Mouse (Mus musculus): ENCODE measurements around the gene Mfsd5. TPM values are rescaled to one million over a fixed set of nuclear protein-coding genes. Genes with fewer than 3 reads are reported as not detected.

Gene Mfsd5
- polyA plus RNA-seq, 1 experiment: 23.2 TPM

DNA sequence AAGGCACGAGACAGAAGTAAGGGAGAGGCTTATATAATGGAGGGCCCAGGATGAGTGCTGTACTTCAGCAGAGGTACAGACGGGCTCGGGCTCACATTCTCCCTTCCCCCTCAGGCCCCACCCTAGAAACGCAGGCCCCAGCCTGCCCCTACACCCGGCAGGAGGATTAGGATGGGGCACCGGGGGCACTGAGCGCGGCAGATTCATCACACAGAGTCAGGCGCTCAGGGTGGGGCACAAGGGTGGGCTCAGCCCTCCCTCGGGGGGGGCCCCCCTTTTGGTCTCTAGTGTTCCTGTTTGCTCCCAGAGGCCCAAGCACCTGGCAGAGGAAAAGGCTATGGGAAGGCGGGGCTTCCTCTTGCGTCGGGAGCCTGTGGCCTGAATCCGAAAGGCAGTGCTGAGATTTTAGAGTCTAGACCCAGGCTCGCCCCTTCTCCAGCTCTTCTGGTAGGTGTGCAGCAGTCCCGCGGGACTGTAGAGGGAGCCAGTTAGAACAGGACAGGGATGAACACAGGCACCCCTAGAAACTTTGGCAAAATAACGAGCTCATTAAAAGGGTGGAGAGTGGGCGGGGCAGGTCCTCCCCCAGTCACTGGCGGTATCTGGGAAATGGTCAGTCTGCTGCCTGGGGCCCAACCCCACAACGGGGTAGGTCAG lies 43.8 kb upstream of the Mfsd5 start:
- H3K9me3 ChIP-seq (replicated peaks; ENCODE audit: control insufficient read depth, insufficient read depth, low read length, poor library complexity, severe bottlenecking): no peaks in the 10 kb centered on the region
- H3K9ac ChIP-seq (ENCODE audit: low read depth, poor library complexity, severe bottlenecking): peak overlapping the region; percentile 26
- H3K4me3 ChIP-seq (ENCODE audit: low read depth, low read length): peak overlapping the region; percentile 36
- peak; percentile 64; the same call in 1 of the 2 replicates for TF ChIP-seq EP300 (IDR thresholded peaks at IDR 0.05; ENCODE audit: insufficient read depth, low read depth, low read length)
- no peak for TF ChIP-seq CTCF (IDR thresholded peaks at IDR 0.05; ENCODE audit: low read depth, low read length)
- peaks cover 13% of the 10 kb centered on the region for H3K36me3 ChIP-seq (ENCODE audit: control insufficient read depth, insufficient read depth, low read length, poor library complexity, severe bottlenecking)
- peaks cover 11% of the 10 kb centered on the region for H3K4me1 ChIP-seq (ENCODE audit: control insufficient read depth, insufficient read depth, low read length)
- no peaks in the 10 kb centered on the region for H3K27me3 ChIP-seq (ENCODE audit: control insufficient read depth, insufficient read depth, low read length, poor library complexity, severe bottlenecking)
- H3K27ac ChIP-seq (ENCODE audit: insufficient read depth, low read length): peak overlapping the region; percentile 86

GRCm38 (mm10) chr15:102238543-102239259 lies 40.6 kb upstream of the Mfsd5 start:
- no peaks in the 10 kb centered on the region for H3K9me3 ChIP-seq (replicated peaks; ENCODE audit: control insufficient read depth, insufficient read depth, low read length, poor library complexity, severe bottlenecking)
- no peak overlapping the region for H3K9ac ChIP-seq (ENCODE audit: low read depth, poor library complexity, severe bottlenecking)
- no peaks in the 10 kb centered on the region for H3K27me3 ChIP-seq (ENCODE audit: control insufficient read depth, insufficient read depth, low read length, poor library complexity, severe bottlenecking)
- H3K4me3 ChIP-seq (ENCODE audit: low read depth, low read length): no peak overlapping the region
- TF ChIP-seq CTCF (IDR thresholded peaks at IDR 0.05; ENCODE audit: low read depth, low read length): no peak
- TF ChIP-seq POLR2A (IDR thresholded peaks at IDR 0.05; ENCODE audit: insufficient read depth, low read length): no peak
- TF ChIP-seq EP300 (IDR thresholded peaks at IDR 0.05; ENCODE audit: insufficient read depth, low read depth, low read length): no peak
- 0 out of 2 replicates have a peak overlapping the region, but pooled peaks have one; percentile 10 for H3K27ac ChIP-seq (ENCODE audit: insufficient read depth, low read length)
- peaks cover 13% of the 10 kb centered on the region for H3K36me3 ChIP-seq (ENCODE audit: control insufficient read depth, insufficient read depth, low read length, poor library complexity, severe bottlenecking)
- H3K4me1 ChIP-seq (ENCODE audit: control insufficient read depth, insufficient read depth, low read length): peaks cover 10% of the 10 kb centered on the region

DNA sequence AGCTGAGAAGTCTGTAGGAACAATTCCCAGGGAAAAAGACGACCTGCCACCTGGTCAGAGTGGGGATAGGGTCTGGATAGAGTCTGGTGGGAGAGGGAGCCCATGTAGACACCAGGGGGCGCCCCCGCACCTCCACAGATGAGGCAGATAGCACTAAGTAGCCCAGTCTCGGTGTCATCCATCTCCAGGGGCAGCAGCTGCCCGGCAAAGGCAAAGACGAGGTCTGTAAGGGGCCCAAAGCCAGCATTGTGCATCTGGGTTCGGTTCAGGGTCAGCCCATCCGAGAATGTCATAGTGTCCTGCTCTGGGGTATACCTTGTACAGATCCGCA lies 40.0 kb upstream of the Mfsd5 start:
- H3K4me1 ChIP-seq (ENCODE audit: control insufficient read depth, insufficient read depth, low read length): peaks cover 10% of the 10 kb centered on the region
- H3K4me3 ChIP-seq (ENCODE audit: low read depth, low read length): peak overlapping the region; percentile 33; the same call in 1 of the 2 replicates
- no peak for TF ChIP-seq POLR2A (IDR thresholded peaks at IDR 0.05; ENCODE audit: insufficient read depth, low read length)
- TF ChIP-seq EP300 (IDR thresholded peaks at IDR 0.05; ENCODE audit: insufficient read depth, low read depth, low read length): 0 out of 2 replicates have a peak, but pooled peaks have one; percentile 27
- TF ChIP-seq CTCF (IDR thresholded peaks at IDR 0.05; ENCODE audit: low read depth, low read length): peak; percentile 85
- no peaks in the 10 kb centered on the region for H3K27me3 ChIP-seq (ENCODE audit: control insufficient read depth, insufficient read depth, low read length, poor library complexity, severe bottlenecking)
- H3K9ac ChIP-seq (ENCODE audit: low read depth, poor library complexity, severe bottlenecking): 0 out of 2 replicates have a peak overlapping the region, but pooled peaks have one; percentile 9
- peaks cover 13% of the 10 kb centered on the region for H3K36me3 ChIP-seq (ENCODE audit: control insufficient read depth, insufficient read depth, low read length, poor library complexity, severe bottlenecking)
- peak overlapping the region; percentile 84 for H3K27ac ChIP-seq (ENCODE audit: insufficient read depth, low read length)
- no peaks in the 10 kb centered on the region for H3K9me3 ChIP-seq (replicated peaks; ENCODE audit: control insufficient read depth, insufficient read depth, low read length, poor library complexity, severe bottlenecking)

- H3K27me3 ChIP-seq (ENCODE audit: control insufficient read depth, insufficient read depth, low read length, poor library complexity, severe bottlenecking): no peaks in the 10 kb centered on the region
- peak overlapping the region; percentile 9 for H3K9ac ChIP-seq (ENCODE audit: low read depth, poor library complexity, severe bottlenecking)
- no peaks in the 10 kb centered on the region for H3K9me3 ChIP-seq (replicated peaks; ENCODE audit: control insufficient read depth, insufficient read depth, low read length, poor library complexity, severe bottlenecking)
- no peak for TF ChIP-seq POLR2A (IDR thresholded peaks at IDR 0.05; ENCODE audit: insufficient read depth, low read length)
- no peak for TF ChIP-seq EP300 (IDR thresholded peaks at IDR 0.05; ENCODE audit: insufficient read depth, low read depth, low read length)
- TF ChIP-seq CTCF (IDR thresholded peaks at IDR 0.05; ENCODE audit: low read depth, low read length): no peak
- peaks cover 6% of the 10 kb centered on the region for H3K4me1 ChIP-seq (ENCODE audit: control insufficient read depth, insufficient read depth, low read length)
- peak overlapping the region; percentile 33 for H3K4me3 ChIP-seq (ENCODE audit: low read depth, low read length)
- H3K36me3 ChIP-seq (ENCODE audit: control insufficient read depth, insufficient read depth, low read length, poor library complexity, severe bottlenecking): peaks cover 13% of the 10 kb centered on the region
- peak overlapping the region; percentile 84 for H3K27ac ChIP-seq (ENCODE audit: insufficient read depth, low read length)
These were observed 39.4 kb upstream of the Mfsd5 start for GRCm38 (mm10) chr15:102239851-102240250.

DNA sequence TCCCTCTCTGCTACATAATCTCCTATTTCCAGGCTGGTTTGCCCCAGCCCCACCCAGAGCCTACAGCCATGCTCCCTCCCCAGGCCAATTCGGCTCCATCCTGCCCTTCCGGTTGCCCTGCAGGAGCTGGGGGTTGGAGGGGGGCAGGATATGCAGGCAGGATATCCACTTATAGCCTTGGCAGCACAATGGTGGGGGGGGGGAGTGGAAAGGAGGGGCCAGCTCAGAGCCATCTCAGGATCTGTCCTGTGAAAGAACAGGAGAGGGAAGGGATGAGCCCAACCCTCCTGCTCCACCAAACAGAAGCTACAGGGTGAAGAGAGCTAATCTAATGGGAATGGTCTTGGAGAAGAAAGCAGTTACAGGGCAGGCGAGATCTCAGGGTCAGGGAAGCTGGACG lies 38.6 kb upstream of the Mfsd5 start:
- peak overlapping the region; percentile 9 for H3K4me3 ChIP-seq (ENCODE audit: low read depth, low read length)
- peaks cover 6% of the 10 kb centered on the region for H3K4me1 ChIP-seq (ENCODE audit: control insufficient read depth, insufficient read depth, low read length)
- TF ChIP-seq EP300 (IDR thresholded peaks at IDR 0.05; ENCODE audit: insufficient read depth, low read depth, low read length) (peak; percentile 98), POLR2A (IDR thresholded peaks at IDR 0.05; ENCODE audit: insufficient read depth, low read length) (no peak), CTCF (IDR thresholded peaks at IDR 0.05; ENCODE audit: low read depth, low read length) (no peak)
- H3K27me3 ChIP-seq (ENCODE audit: control insufficient read depth, insufficient read depth, low read length, poor library complexity, severe bottlenecking): no peaks in the 10 kb centered on the region
- no peaks in the 10 kb centered on the region for H3K9me3 ChIP-seq (replicated peaks; ENCODE audit: control insufficient read depth, insufficient read depth, low read length, poor library complexity, severe bottlenecking)
- H3K36me3 ChIP-seq (ENCODE audit: control insufficient read depth, insufficient read depth, low read length, poor library complexity, severe bottlenecking): peaks cover 13% of the 10 kb centered on the region
- 0 out of 2 replicates have a peak overlapping the region, but pooled peaks have one; percentile 2 for H3K9ac ChIP-seq (ENCODE audit: low read depth, poor library complexity, severe bottlenecking)
- peak overlapping the region; percentile 94 for H3K27ac ChIP-seq (ENCODE audit: insufficient read depth, low read length)

Data from ES-Bruce4 (cell line).